Mouse (Mus musculus): ENCODE measurements around the gene Eno1.

- TF ChIP-seq UBTF (IDR thresholded peaks at IDR 0.05; ENCODE audit: low read depth, low read length) = no peak
- TF ChIP-seq ZC3H11A (IDR thresholded peaks at IDR 0.05; ENCODE audit: low read depth, low read length) = peak; percentile 53
- peak; percentile 22 to 73; a peak in 2 of 4 replicates for TF ChIP-seq CTCF (conservative IDR thresholded peaks at IDR 0.05 in 1 of 2, IDR thresholded peaks at IDR 0.05 in 1 of 2; ENCODE audit: low read depth in 2 of 2, low read length in 2 of 2)
- TF ChIP-seq POLR2A (IDR thresholded peaks at IDR 0.05; ENCODE audit: low read depth, low read length) = no peak
- no peak for TF ChIP-seq USF2 (conservative IDR thresholded peaks at IDR 0.05; ENCODE audit: low read depth, low read length)
- TF ChIP-seq CHD1 (IDR thresholded peaks at IDR 0.05; ENCODE audit: low read depth, low read length) = no peak
Measured at GRCm38 (mm10) chr4:150260745-150261144, 24.2 kb downstream of the Eno1 start.

Measured in CH12.LX (cell line).